Mouse (Mus musculus): ENCODE results near the gene Vkorc1l1. TPM values are rescaled to one million over a fixed set of nuclear protein-coding genes. Genes with fewer than 3 reads are reported as not detected.
A peak's percentile ranks its signal among the peaks of the same experiment; 100 is the strongest.

The Vkorc1l1 gene
- polyA plus RNA-seq, 1 experiment, result 8.8 TPM

DNA sequence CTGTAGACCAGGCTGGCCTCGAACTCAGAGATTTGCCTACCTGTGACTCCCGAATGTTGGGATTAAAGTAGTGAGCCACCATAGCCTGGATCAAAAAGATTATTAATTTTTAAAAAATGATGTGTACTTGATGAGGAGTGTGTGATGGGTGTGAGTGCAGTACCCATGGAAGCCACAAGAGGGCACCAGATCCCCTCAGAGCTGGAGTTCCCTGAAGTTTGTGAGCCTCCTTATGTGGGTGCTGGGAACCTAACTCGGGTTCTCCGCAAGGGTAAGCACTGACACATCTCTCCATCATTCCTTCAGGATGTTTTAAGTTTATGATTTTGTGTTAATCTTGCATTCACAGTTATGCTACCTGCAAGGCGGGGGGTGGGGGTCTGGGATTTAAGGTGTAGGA, 69.2 kb downstream of the Vkorc1l1 start:
- Histone ChIP-seq H3K4me3 (ENCODE audit: low read depth, low read length) (no peak overlapping the region), H3K4me1 (ENCODE audit: control insufficient read depth, insufficient read depth, insufficient read length, low read length) (no peaks in the 10 kb centered on the region), H3K27me3 (ENCODE audit: control insufficient read depth, insufficient read depth, low read length) (no peaks in the 10 kb centered on the region), H3K36me3 (ENCODE audit: control insufficient read depth, insufficient read depth, low read length) (peaks cover 21% of the 10 kb centered on the region), H3K27ac (ENCODE audit: insufficient read depth, low read depth, low read length) (no peak overlapping the region)
- 95% methylated on average over 5 of the region's 5 CpGs for WGBS
- TF ChIP-seq CTCF (IDR thresholded peaks at IDR 0.05; ENCODE audit: extremely low read depth, insufficient read length, insufficient replicate concordance, low read depth, low read length) (peak; percentile 67; the same call in 1 of the 2 replicates), POLR2A (IDR thresholded peaks at IDR 0.05; ENCODE audit: low read depth, low read length) (no peak)

DNA sequence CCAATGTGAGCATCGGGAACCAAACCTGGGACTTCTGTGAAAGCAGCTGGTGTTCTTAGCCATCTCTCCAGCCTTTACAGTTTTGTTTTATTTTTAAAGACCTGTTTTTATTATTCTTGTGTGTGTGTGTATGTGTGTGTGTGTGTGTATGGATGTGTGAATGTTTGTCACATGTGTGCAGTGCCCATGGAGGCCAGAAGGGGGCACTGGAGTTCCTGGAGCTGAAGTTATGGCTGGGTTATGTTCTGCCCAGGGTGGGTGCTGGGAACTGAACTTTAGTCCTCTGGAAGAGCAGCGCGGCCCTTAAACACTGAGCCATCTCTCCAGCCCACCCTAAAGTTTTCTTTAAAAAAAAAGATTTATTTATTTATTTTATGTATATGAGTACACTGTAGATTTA, 73.3 kb downstream of the Vkorc1l1 start:
- Histone ChIP-seq H3K27me3 (ENCODE audit: control insufficient read depth, insufficient read depth, low read length) (no peaks in the 10 kb centered on the region), H3K36me3 (ENCODE audit: control insufficient read depth, insufficient read depth, low read length) (peaks cover 26% of the 10 kb centered on the region)
- 100% methylated on average over 3 of the region's 3 CpGs for WGBS

DNA sequence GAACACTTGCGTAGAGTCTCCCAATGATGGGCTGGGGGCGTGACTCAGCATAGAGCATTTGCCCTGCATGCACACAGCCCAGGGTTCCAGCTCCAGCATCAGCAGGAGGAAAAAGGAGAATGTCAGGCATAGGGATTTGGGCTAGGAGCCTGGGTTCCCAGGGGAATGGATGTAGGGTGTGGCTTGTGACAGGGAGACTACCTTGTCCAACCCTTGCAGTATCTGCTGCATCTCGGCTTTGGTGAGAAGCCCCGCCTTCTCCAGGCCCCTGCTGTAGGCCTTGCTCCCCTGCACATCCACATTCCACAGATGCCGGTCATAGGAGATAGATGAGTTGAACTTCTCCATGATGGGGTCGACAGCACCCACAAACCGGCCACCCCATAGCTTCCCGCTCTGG, 77.7 kb downstream of the Vkorc1l1 start:
- Histone ChIP-seq H3K36me3 (ENCODE audit: control insufficient read depth, insufficient read depth, low read length) (peaks cover 12% of the 10 kb centered on the region; the same call in 1 of the 2 replicates), H3K4me3 (ENCODE audit: low read depth, low read length) (no peak overlapping the region), H3K27me3 (ENCODE audit: control insufficient read depth, insufficient read depth, low read length) (no peaks in the 10 kb centered on the region), H3K4me1 (ENCODE audit: control insufficient read depth, insufficient read depth, insufficient read length, low read length) (no peaks in the 10 kb centered on the region), H3K27ac (ENCODE audit: insufficient read depth, low read depth, low read length) (no peak overlapping the region)
- no peak for TF ChIP-seq POLR2A (IDR thresholded peaks at IDR 0.05; ENCODE audit: low read depth, low read length)
- no peak for TF ChIP-seq CTCF (IDR thresholded peaks at IDR 0.05; ENCODE audit: extremely low read depth, insufficient read length, insufficient replicate concordance, low read depth, low read length)
- 74% methylated on average over 8 of the region's 8 CpGs for WGBS

More for the DNA sequence above, 73.3 kb downstream of the Vkorc1l1 start:
- TF ChIP-seq POLR2A (IDR thresholded peaks at IDR 0.05; ENCODE audit: low read depth, low read length), result no peak
- Histone ChIP-seq H3K4me1 (ENCODE audit: control insufficient read depth, insufficient read depth, insufficient read length, low read length) (no peaks in the 10 kb centered on the region), H3K27ac (ENCODE audit: insufficient read depth, low read depth, low read length) (no peak overlapping the region), H3K4me3 (ENCODE audit: low read depth, low read length) (no peak overlapping the region)

DNA sequence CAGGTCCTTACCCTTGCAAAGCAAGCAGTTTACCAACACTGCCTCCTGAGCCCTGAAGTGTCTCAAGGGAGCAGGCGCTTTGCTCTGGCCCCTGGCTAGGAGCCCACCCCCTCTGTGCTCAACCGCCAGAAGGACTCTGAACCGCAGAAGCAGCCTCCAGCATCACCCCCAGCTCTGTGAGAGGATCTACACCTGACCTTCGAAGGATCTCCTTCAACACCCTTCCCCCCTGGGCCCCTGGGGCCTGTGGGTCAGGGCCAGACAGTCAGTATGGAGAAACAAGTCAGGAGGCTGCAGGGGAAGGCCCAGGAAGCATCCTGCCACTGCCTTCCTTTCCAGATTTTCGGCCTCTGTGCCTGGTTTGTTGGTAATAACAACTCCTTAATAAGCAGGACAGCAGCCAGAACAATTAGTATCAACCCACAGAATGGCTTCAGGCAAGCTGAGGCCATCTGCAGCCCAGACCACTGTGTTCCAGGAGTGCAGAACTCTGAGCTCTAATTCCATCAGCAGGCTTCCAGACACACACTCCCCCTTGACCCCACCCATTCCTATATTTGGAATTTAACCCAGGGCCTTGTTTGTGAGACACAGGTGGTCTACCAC, 79.7 kb downstream of the Vkorc1l1 start:
- H3K4me1 ChIP-seq (ENCODE audit: control insufficient read depth, insufficient read depth, insufficient read length, low read length), result no peaks in the 10 kb centered on the region
- no peak overlapping the region for H3K27ac ChIP-seq (ENCODE audit: insufficient read depth, low read depth, low read length)
- peaks cover 2% of the 10 kb centered on the region; the same call in 1 of the 2 replicates for H3K36me3 ChIP-seq (ENCODE audit: control insufficient read depth, insufficient read depth, low read length)
- no peaks in the 10 kb centered on the region for H3K27me3 ChIP-seq (ENCODE audit: control insufficient read depth, insufficient read depth, low read length)
- TF ChIP-seq POLR2A (IDR thresholded peaks at IDR 0.05; ENCODE audit: low read depth, low read length), result no peak
- TF ChIP-seq CTCF (IDR thresholded peaks at IDR 0.05; ENCODE audit: extremely low read depth, insufficient read length, insufficient replicate concordance, low read depth, low read length), result no peak
- no peak overlapping the region for H3K4me3 ChIP-seq (ENCODE audit: low read depth, low read length)
- WGBS, result 73% methylated on average over 5 of the region's 5 CpGs

DNA sequence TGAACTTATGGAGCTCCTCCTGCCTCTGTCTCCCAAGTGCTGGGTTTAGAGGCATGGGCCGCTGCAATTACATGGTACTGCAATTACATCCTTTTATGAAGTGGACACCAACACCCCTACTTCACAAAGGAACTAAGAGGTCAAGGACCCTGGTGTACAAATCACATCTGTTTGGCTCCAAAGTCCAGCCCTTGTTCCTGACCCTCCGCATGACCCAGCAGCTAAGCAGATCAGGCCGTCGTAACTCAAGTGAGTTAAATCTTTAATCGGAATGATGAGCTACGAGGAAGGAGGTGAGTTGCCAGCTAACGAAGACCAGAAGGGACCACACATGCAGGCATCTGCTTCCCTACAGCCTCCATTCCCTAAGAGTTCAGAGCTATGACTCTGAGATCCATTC, 80.6 kb downstream of the Vkorc1l1 start:
- WGBS, result 84% methylated on average over 7 of the region's 7 CpGs
- no peak overlapping the region for H3K4me3 ChIP-seq (ENCODE audit: low read depth, low read length)
- no peak overlapping the region for H3K27ac ChIP-seq (ENCODE audit: insufficient read depth, low read depth, low read length)

DNA sequence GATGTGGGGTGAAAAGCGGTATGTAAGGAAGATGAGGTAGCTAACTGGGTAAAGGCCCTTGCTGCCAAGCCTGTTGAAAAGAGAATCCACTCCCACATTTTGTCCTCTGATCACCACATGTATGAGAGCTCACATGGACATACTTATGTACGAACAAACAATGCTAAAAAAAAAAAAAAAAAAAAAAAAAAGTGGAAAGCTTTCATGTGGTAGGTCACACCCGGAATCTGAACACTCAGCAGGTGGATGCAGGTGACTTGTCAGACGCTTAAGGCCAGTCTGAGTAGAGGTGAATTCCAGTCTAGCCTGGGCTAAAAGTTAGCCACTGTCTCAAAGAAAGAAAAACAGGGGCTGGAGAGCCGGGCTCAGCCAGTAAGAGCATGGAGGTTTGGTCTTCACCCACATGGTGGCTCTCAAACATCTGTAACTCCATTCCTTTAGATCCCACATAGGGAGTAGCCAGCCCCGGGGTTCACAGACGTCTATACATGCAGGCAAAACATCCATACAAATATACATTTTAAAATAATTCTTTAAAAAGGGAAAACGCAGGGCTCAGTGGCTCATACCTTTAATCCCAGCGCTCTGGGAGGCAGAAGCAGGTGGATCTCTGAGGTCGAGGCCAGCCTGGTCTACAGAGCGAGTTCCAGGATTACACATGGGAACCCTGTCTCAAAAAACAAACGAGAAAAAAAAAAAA, 81.4 kb downstream of the Vkorc1l1 start:
- Histone ChIP-seq H3K36me3 (ENCODE audit: control insufficient read depth, insufficient read depth, low read length) (peaks cover 2% of the 10 kb centered on the region; the same call in 1 of the 2 replicates), H3K27ac (ENCODE audit: insufficient read depth, low read depth, low read length) (no peak overlapping the region), H3K4me3 (ENCODE audit: low read depth, low read length) (no peak overlapping the region), H3K27me3 (ENCODE audit: control insufficient read depth, insufficient read depth, low read length) (no peaks in the 10 kb centered on the region), H3K4me1 (ENCODE audit: control insufficient read depth, insufficient read depth, insufficient read length, low read length) (no peaks in the 10 kb centered on the region)
- TF ChIP-seq POLR2A (IDR thresholded peaks at IDR 0.05; ENCODE audit: low read depth, low read length), result no peak
- no peak for TF ChIP-seq CTCF (IDR thresholded peaks at IDR 0.05; ENCODE audit: extremely low read depth, insufficient read length, insufficient replicate concordance, low read depth, low read length)
- 33% methylated on average over 12 of the region's 12 CpGs for WGBS

More for the DNA sequence above, 80.6 kb downstream of the Vkorc1l1 start:
- TF ChIP-seq CTCF (IDR thresholded peaks at IDR 0.05; ENCODE audit: extremely low read depth, insufficient read length, insufficient replicate concordance, low read depth, low read length) (no peak), POLR2A (IDR thresholded peaks at IDR 0.05; ENCODE audit: low read depth, low read length) (no peak)
- Histone ChIP-seq H3K27me3 (ENCODE audit: control insufficient read depth, insufficient read depth, low read length) (no peaks in the 10 kb centered on the region), H3K36me3 (ENCODE audit: control insufficient read depth, insufficient read depth, low read length) (peaks cover 2% of the 10 kb centered on the region; the same call in 1 of the 2 replicates), H3K4me1 (ENCODE audit: control insufficient read depth, insufficient read depth, insufficient read length, low read length) (no peaks in the 10 kb centered on the region)

DNA sequence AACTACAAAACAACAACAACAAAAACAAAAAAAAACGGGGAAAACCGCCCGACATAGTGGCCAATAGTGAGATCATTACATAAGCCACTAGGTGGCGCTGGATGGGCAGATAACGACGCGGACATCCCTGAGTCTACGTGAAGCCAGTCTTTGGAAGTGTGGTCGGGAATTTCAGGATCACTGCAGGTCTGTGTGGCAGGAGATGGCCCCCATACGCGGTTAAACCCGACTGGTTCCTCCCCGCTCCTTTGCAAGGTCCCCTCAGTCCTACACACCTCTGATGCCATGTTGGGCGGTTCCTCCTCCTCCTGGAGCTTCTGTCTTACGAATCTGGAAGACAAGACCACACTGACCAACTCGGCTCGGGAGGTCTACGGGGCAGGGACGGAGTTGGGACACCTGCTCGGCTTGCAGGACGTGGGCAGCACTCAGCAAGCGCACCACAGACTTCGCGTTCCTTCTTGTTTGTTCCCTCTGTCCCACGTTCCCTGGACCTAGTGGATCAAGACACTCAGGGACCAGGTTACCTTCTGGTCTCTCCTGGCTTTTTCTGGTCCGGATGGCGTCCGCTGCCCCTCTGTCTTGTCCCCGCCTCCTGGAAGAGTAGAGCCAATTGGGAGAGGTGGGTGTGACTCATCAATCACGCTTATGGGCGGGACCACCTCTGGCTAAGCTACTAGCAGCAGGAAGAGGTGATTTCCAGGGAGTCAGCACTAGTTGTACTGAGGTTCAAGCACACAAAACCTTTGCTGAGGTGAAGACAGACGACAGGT, 82.2 kb downstream of the Vkorc1l1 start:
- no peaks in the 10 kb centered on the region for H3K4me1 ChIP-seq (ENCODE audit: control insufficient read depth, insufficient read depth, insufficient read length, low read length)
- TF ChIP-seq CTCF (IDR thresholded peaks at IDR 0.05; ENCODE audit: extremely low read depth, insufficient read length, insufficient replicate concordance, low read depth, low read length) (peak; percentile 85; the same call in 1 of the 2 replicates), POLR2A (IDR thresholded peaks at IDR 0.05; ENCODE audit: low read depth, low read length) (peak; percentile 10; the same call in 1 of the 2 replicates)
- H3K27me3 ChIP-seq (ENCODE audit: control insufficient read depth, insufficient read depth, low read length), result no peaks in the 10 kb centered on the region
- peak overlapping the region; percentile 70 for H3K4me3 ChIP-seq (ENCODE audit: low read depth, low read length)
- under 1% methylated on average over 32 of the region's 32 CpGs for WGBS
- peak overlapping the region; percentile 69 for H3K27ac ChIP-seq (ENCODE audit: insufficient read depth, low read depth, low read length)
- no peaks in the 10 kb centered on the region; the same call in 1 of the 2 replicates for H3K36me3 ChIP-seq (ENCODE audit: control insufficient read depth, insufficient read depth, low read length)

Data from small intestine, adult 2 months (tissue).